Mouse (Mus musculus): ENCODE data around the gene Cdh13. TPM values are rescaled to one million over a fixed set of nuclear protein-coding genes. Genes with fewer than 3 reads are reported as not detected.
A peak's percentile ranks its signal among the peaks of the same experiment; 100 is the strongest.

Cdh13 gene
- polyA plus RNA-seq, 1 experiment from 2014 or later = 120 TPM

DNA sequence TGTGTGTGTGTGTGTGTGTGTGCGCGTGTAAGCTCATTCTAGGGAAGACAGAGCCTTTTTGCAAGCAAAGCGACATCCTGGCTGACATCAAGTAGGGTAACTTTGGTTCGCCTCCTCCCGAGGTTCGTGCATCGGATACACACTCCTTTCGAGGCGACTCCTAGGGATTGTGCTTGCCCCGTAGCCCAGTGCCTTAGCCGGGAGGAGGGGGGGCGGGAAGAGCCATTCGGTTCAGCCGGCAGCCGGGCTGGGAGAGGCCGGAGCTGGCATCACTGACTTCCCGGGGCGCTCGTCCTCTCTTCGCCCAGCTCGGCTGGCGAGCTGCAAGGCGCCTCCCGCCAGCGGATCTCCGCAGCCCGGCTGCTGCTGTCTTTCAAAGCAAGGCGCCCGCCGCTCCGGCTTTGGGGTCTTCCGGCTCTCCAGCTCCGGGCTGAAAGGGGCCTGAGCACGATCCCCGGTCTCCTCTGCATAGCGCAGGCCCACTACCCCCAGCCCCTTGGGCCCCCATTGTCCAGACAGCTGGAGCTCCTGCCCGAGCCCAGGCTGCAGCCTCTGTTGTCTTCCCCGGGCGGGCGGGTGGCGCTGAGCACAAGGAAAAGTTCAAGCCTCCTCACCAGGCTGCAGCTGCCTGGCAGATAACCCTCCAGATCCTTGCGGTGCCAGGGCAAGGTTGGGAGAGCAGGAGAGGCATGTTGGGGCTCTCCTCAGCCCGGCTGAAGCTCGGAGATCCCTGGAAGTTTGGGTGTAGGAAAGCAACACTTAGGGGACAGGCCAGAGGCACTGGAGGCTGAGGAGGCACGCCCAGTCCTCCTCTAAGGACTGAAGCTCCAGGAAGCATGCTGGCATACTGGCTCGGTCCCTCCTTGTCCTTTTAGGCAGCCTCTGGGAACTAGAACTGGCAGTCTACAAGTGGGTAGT lies 838 bp downstream of the Cdh13 start:
- Histone ChIP-seq H3K4me2 (peak overlapping the region; percentile 87), H3K9me3 (replicated peaks) (no peaks in the 10 kb centered on the region), H3K27ac (replicated peaks) (peak overlapping the region; percentile 87), H3K9ac (replicated peaks) (peak overlapping the region; percentile 84), H3K27me3 (replicated peaks) (no peaks in the 10 kb centered on the region), H3K4me3 (replicated peaks) (peak overlapping the region; percentile 66), H3K36me3 (no peaks in the 10 kb centered on the region), H3K4me1 (peaks cover 53% of the 10 kb centered on the region)
- 2% methylated on average over 46 of the region's 46 CpGs for WGBS
- peak; percentile 51 for ATAC-seq (ENCODE audit: low FRiP score)

DNA sequence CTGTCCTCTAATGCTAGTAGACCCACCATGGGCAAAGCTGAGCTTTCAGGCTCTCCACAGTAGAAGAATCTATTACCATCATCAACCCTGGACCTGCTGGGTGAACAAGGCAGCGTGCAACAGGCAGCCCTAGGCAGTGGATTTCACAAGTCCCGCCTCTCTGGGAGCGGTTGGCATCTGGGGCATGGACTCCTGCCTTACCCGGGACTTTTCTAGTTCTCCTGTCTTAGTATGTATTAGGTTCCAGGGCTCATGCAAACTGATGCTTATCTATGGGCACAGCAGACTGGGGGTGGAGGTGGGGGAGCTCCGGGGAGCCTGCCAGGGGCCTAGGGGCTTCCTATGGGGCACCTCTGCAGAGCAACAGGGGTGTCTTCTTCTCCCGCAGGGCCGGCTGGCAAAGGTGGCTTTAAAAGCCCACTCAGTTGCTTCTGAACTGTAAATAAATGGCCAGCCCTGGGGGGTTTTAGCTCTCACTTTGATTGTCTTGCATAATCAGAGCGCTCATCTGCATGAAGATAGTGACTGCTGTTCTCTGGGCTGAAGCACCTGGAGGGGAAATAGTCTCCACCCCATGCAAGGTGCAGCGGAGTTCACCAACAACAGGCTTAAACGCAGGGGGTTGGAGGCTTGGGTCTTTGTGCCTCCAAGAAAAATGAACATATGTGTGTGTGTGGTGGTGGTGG lies 2.2 kb downstream of the Cdh13 start:
- H3K27me3 ChIP-seq (replicated peaks) = no peaks in the 10 kb centered on the region
- peak overlapping the region; percentile 37 for H3K27ac ChIP-seq (replicated peaks)
- 20% methylated on average over 10 of the region's 10 CpGs for WGBS
- H3K36me3 ChIP-seq = no peaks in the 10 kb centered on the region
- peak overlapping the region; percentile 66 for H3K4me3 ChIP-seq (replicated peaks)
- H3K9me3 ChIP-seq (replicated peaks) = no peaks in the 10 kb centered on the region
- H3K9ac ChIP-seq (replicated peaks) = peak overlapping the region; percentile 84; the same call in 1 of the 2 replicates
- no peak for ATAC-seq (ENCODE audit: low FRiP score)
- peaks cover 53% of the 10 kb centered on the region for H3K4me1 ChIP-seq
- H3K4me2 ChIP-seq = peak overlapping the region; percentile 87

GRCm38 (mm10) chr8:118286282-118287180 lies 3.0 kb downstream of the Cdh13 start:
- no peaks in the 10 kb centered on the region for H3K9me3 ChIP-seq (replicated peaks)
- H3K36me3 ChIP-seq = no peaks in the 10 kb centered on the region
- H3K4me3 ChIP-seq (replicated peaks) = peak overlapping the region; percentile 66
- peak overlapping the region; percentile 37 for H3K27ac ChIP-seq (replicated peaks)
- ATAC-seq (ENCODE audit: low FRiP score) = no peak
- WGBS = 38% methylated on average over 10 of the region's 10 CpGs
- no peaks in the 10 kb centered on the region for H3K27me3 ChIP-seq (replicated peaks)
- peaks cover 53% of the 10 kb centered on the region for H3K4me1 ChIP-seq
- peak overlapping the region; percentile 84; the same call in 1 of the 2 replicates for H3K9ac ChIP-seq (replicated peaks)
- H3K4me2 ChIP-seq = peak overlapping the region; percentile 87

DNA sequence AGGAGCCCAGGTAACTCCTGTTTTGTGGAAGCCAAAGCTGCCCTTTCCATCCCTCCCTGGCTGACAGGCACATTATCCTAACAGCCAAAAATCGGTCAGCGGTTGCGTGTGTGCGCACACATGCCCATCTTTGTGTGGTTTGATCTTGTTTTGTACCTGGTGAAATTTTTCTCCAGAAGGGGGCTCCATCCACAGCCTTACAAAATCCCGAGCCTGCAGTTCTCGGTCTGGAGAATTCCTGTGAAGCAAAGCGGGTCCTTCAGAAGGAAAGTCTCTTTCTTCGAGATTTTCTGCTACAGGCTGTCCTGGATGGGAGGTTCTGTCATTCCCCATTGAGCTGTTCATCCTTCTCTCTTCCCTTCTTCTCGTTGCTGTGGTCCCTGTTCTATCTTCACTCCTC lies 4.0 kb downstream of the Cdh13 start:
- ATAC-seq (ENCODE audit: low FRiP score) = no peak
- Histone ChIP-seq H3K4me2 (peak overlapping the region; percentile 11), H3K9me3 (replicated peaks) (no peaks in the 10 kb centered on the region), H3K36me3 (no peaks in the 10 kb centered on the region), H3K4me3 (replicated peaks) (no peak overlapping the region), H3K27ac (replicated peaks) (0 out of 2 replicates have a peak overlapping the region, but pooled peaks have one; percentile 6), H3K9ac (replicated peaks) (no peak overlapping the region), H3K27me3 (replicated peaks) (no peaks in the 10 kb centered on the region), H3K4me1 (peaks cover 53% of the 10 kb centered on the region)
- 45% methylated on average over 9 of the region's 9 CpGs for WGBS

DNA sequence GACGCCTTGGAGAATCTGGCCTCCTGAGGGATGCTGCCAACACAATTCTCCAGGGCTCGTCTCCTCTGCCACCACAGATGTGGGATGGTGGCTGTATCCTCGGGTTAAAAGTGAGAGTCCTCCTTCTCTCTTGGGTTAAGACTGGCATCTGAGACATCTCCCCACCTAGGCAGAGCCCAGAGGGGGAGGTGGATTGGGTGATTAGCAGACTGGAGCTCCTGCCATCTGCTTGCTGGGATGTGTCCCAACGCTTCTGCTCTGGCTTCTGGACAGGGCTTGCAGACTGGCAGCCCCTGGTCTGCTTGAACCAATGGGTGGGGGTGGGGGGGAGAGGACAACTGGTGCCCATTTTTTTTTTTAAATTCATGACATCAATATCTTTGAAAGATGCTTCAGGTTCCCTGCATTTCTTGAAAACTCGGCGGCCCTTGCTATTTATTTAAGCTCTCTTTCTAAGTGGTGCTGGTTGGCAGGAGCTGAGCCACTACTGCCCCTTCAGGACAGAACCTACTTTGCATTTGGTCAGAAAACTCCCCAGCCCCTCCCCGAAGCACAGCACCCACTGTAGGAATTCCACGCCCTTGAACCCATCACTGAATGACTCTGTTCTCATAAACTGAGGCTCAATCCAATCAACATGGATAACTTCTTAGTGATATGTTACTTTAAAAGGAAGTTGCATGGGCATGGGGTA lies 4.9 kb downstream of the Cdh13 start:
- no peaks in the 10 kb centered on the region for H3K27me3 ChIP-seq (replicated peaks)
- WGBS = 77% methylated on average over 8 of the region's 8 CpGs
- peaks cover 46% of the 10 kb centered on the region for H3K4me1 ChIP-seq
- no peak overlapping the region for H3K9ac ChIP-seq (replicated peaks)
- no peaks in the 10 kb centered on the region for H3K9me3 ChIP-seq (replicated peaks)
- no peaks in the 10 kb centered on the region for H3K36me3 ChIP-seq
- no peak overlapping the region for H3K4me3 ChIP-seq (replicated peaks)
- no peak for ATAC-seq (ENCODE audit: low FRiP score)
- no peak overlapping the region for H3K4me2 ChIP-seq
- no peak overlapping the region for H3K27ac ChIP-seq (replicated peaks)

- Histone ChIP-seq H3K9me3 (replicated peaks) (no peaks in the 10 kb centered on the region), H3K36me3 (no peaks in the 10 kb centered on the region), H3K27ac (replicated peaks) (no peak overlapping the region), H3K4me3 (replicated peaks) (no peak overlapping the region), H3K4me1 (peaks cover 42% of the 10 kb centered on the region), H3K9ac (replicated peaks) (no peak overlapping the region), H3K27me3 (replicated peaks) (no peaks in the 10 kb centered on the region), H3K4me2 (no peak overlapping the region)
- 77% methylated on average over 4 of the region's 4 CpGs for WGBS
- ATAC-seq (ENCODE audit: low FRiP score) = no peak
Observed at GRCm38 (mm10) chr8:118289091-118289490, 5.6 kb downstream of the Cdh13 start.

DNA sequence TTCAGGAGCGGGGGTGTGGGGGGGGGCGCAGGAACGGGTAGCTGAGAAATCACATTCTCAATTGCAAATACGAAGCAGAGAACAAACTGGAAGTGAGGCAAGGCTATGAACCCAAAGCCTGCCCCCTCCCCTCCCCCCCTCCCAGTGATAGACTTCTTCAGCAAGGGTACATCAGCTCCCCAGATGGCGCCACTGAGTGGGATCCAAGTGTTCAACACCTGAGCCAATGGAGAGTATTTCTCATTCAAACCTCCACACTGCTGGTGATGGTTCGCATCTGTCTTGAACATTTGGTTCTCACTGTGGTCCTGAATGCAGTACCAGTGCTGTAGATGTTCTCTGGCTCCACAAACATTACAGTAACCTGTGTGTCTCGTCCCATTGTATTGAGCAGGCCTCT lies 6.0 kb downstream of the Cdh13 start:
- Histone ChIP-seq H3K27ac (replicated peaks) (no peak overlapping the region), H3K4me1 (peaks cover 40% of the 10 kb centered on the region)
- WGBS = 88% methylated on average over 7 of the region's 7 CpGs

GRCm38 (mm10) chr8:118290266-118290665 lies 6.7 kb downstream of the Cdh13 start:
- Histone ChIP-seq H3K36me3 (no peaks in the 10 kb centered on the region), H3K9ac (replicated peaks) (no peak overlapping the region), H3K9me3 (replicated peaks) (no peaks in the 10 kb centered on the region), H3K27ac (replicated peaks) (no peak overlapping the region), H3K4me3 (replicated peaks) (no peak overlapping the region), H3K4me1 (peaks cover 32% of the 10 kb centered on the region), H3K27me3 (replicated peaks) (no peaks in the 10 kb centered on the region), H3K4me2 (no peak overlapping the region)
- 53% methylated on average over 6 of the region's 6 CpGs for WGBS
- no peak for ATAC-seq (ENCODE audit: low FRiP score)

More for the DNA sequence above, 6.0 kb downstream of the Cdh13 start:
- Histone ChIP-seq H3K9ac (replicated peaks) (no peak overlapping the region), H3K27me3 (replicated peaks) (no peaks in the 10 kb centered on the region), H3K4me3 (replicated peaks) (no peak overlapping the region), H3K36me3 (no peaks in the 10 kb centered on the region), H3K4me2 (no peak overlapping the region), H3K9me3 (replicated peaks) (no peaks in the 10 kb centered on the region)
- ATAC-seq (ENCODE audit: low FRiP score) = no peak

- H3K27me3 ChIP-seq (replicated peaks) = no peaks in the 10 kb centered on the region
- H3K4me2 ChIP-seq = no peak overlapping the region
- ATAC-seq (ENCODE audit: low FRiP score) = no peak
- no peak overlapping the region for H3K9ac ChIP-seq (replicated peaks)
- H3K4me1 ChIP-seq = no peaks in the 10 kb centered on the region
- H3K27ac ChIP-seq (replicated peaks) = no peak overlapping the region
- WGBS = 97% methylated on average over 5 of the region's 5 CpGs
- H3K9me3 ChIP-seq (replicated peaks) = no peaks in the 10 kb centered on the region
- H3K4me3 ChIP-seq (replicated peaks) = no peak overlapping the region
- no peaks in the 10 kb centered on the region for H3K36me3 ChIP-seq
Observed at GRCm38 (mm10) chr8:118296477-118296876, 12.9 kb downstream of the Cdh13 start.

GRCm38 (mm10) chr8:118306957-118307356 lies 23.4 kb downstream of the Cdh13 start:
- no peak overlapping the region for H3K9ac ChIP-seq (replicated peaks)
- no peaks in the 10 kb centered on the region for H3K27me3 ChIP-seq (replicated peaks)
- H3K9me3 ChIP-seq (replicated peaks) = no peaks in the 10 kb centered on the region
- H3K4me3 ChIP-seq (replicated peaks) = no peak overlapping the region
- H3K27ac ChIP-seq (replicated peaks) = no peak overlapping the region
- 86% methylated on average over 10 of the region's 10 CpGs for WGBS
- ATAC-seq (ENCODE audit: low FRiP score) = no peak
- no peaks in the 10 kb centered on the region for H3K36me3 ChIP-seq
- H3K4me1 ChIP-seq = peaks cover 24% of the 10 kb centered on the region
- no peak overlapping the region for H3K4me2 ChIP-seq

DNA sequence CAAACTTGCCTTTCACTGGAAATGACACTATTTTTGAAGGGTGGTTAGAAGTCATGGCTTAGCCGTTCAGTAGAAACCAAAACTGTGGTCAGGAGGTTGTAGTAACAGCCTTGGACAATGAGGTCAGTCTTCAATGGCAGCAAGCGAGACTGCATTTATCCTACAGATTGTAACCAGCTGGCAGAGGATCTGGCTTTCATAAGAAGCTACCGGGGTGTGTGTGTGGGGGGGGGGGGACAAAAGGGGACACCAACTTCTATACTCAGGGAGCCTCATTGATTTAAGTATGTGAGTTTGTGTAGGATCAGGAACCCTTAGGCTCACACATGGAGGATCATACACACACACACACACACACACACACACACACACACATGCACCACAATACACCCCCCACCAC lies 25.6 kb downstream of the Cdh13 start:
- H3K4me3 ChIP-seq (replicated peaks) = no peak overlapping the region
- no peak overlapping the region for H3K9ac ChIP-seq (replicated peaks)
- no peaks in the 10 kb centered on the region for H3K9me3 ChIP-seq (replicated peaks)
- H3K27me3 ChIP-seq (replicated peaks) = no peaks in the 10 kb centered on the region
- no peak overlapping the region for H3K4me2 ChIP-seq
- WGBS = 48% methylated on average over 3 of the region's 3 CpGs
- ATAC-seq (ENCODE audit: low FRiP score) = no peak
- no peaks in the 10 kb centered on the region for H3K36me3 ChIP-seq
- no peak overlapping the region for H3K27ac ChIP-seq (replicated peaks)
- peaks cover 41% of the 10 kb centered on the region for H3K4me1 ChIP-seq

Measured in neural tube, embryonic 15.5 days (tissue).